Mouse (Mus musculus) inflammation-experienced regulatory T-cells, adult 6 months (primary cell): ENCODE results near the gene Ascc1. TPM values are rescaled to one million over a fixed set of nuclear protein-coding genes. Genes with fewer than 3 reads are reported as not detected.
"Not testable (repeated sequence)": the region's sequence is repeated elsewhere in the genome, so short reads cannot be mapped to it uniquely, and the experiment has no call there.

Source experiments
- ATAC-seq: one replicate; pipeline ENCODE4 v1.8.0; 2017
- polyA plus RNA-seq, 3 experiments: library from polyadenylated mRNA; unstranded; fragments of 100-300 nt; shearing (Covaris generic); gene quantifications; one replicate each; pipeline ENCODE4 v1.2.1; 2017

The Ascc1 gene
- polyA plus RNA-seq, 3 experiments from 2014 or later: 33.7 to 57.6 (median 44.3) TPM

DNA sequence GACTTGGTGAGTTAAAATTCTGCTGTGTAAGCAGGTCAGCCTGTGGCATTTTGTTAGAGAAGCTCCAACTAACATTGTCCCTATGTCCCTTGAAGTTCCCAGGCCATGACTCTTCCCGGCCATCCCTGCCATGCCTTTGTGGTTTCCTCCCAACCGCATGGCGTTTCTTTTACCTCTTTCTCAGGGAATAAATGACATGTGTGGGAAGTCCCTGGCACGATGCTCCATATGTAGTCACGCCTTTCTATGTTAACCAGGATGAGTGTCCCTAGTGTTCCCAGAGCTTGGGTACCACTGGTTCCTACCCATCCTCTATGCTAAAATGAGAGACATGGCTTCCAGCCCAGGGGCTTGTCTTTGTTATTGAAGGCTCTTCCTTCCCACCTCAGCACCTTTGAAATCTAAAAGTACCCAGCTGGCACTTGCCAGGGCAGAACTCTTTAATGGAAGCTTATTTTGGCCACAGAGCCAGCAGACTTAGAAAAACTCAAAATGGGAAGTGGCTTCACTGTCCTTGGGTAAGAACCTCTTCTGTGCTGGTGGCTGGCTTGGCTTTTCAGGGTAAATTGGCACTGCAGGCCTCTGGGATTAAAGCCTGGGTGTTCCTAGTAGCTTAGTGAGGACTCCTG lies 24.8 kb upstream of the Ascc1 start:
- ATAC-seq: no peak

DNA sequence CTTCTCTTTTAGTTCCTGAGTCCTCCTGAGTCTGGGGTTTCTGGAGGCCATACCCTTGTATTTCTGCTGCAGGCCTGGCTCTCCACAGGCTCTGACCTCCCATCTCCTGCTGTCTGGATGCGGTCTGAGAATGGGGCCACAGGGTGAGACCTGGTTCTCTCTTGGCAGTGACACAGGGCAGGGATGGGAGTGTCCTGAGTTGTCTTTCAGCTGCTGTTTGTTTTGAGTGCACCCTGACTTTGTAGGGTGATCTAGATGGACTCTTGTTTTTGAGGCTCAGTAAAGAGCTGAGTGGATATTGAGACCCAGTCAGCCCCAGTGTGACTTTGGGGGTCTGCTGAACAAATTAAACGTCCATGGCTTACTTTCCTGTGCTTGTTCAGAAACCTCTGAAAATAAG lies 24.2 kb upstream of the Ascc1 start:
- no peak for ATAC-seq

GRCm38 (mm10) chr10:59978873-59979743 lies 23.5 kb upstream of the Ascc1 start:
- no peak for ATAC-seq

DNA sequence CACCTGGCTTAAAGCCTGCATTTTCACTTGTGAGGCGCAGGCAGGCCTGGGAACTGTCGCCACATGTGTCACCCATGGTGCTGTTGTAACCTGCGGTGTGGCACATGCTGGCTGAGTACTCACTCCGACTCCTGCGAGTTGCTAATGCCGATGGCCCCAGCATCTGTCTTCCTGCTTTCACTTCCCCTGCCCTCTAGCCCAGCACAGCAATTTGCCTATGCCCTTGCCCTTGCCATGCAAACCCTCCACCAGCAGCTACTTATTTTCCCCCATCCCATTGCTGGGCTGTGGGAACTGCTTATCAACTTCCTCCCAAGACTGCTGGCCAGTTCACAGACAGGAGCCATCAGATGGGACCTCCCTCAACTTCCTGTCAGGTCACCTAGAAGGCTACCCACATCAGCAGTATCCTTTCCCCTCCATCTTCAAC lies 21.8 kb upstream of the Ascc1 start:
- ATAC-seq: peak; percentile 74

GRCm38 (mm10) chr10:59981336-59981735 lies 21.3 kb upstream of the Ascc1 start:
- no peak for ATAC-seq

- no peak for ATAC-seq
These were observed 20.8 kb upstream of the Ascc1 start for GRCm38 (mm10) chr10:59981792-59982191.

DNA sequence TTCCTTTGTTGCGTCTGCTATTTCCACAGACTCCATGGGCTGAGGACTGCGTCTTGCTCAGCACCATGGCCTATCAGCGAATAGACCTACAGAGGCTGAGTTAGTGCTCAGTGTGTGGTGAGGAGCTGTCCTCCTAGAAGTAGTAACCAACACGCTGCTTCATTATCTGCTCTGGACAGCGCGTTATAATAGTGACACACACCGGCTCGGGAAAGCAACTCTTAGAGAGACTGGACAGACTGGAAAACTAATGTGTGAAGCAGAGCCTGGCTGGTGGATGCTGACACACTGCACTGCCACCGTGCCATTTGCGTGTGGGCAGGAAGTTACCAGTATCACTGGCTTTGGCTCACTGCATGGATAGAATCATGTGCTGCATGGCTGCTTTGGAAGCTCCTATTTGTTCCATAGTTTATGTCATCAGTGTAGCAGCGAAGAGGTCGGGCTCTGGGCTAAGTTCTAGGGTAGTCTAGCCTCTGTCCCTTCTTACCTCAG lies 20.2 kb upstream of the Ascc1 start:
- ATAC-seq: no peak

DNA sequence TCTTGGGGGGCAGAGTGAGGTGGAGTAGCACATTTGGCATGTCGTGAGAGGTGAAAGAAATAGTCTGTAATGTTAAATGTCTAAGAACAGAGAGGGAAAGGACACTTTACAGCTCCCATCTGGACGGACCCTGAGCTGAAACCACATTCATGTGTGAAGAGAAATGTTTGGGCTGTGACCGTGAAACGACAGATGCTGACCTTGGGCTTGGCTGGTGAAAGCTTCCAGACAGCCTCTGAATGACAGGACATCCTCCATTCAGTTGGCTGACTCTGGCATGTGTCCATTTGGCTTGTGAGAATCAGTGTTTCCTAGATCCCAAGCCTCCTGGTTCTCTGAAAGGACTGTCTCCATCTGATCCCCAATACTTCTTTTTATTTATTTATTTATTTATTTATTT lies 14.6 kb upstream of the Ascc1 start:
- ATAC-seq: no peak

DNA sequence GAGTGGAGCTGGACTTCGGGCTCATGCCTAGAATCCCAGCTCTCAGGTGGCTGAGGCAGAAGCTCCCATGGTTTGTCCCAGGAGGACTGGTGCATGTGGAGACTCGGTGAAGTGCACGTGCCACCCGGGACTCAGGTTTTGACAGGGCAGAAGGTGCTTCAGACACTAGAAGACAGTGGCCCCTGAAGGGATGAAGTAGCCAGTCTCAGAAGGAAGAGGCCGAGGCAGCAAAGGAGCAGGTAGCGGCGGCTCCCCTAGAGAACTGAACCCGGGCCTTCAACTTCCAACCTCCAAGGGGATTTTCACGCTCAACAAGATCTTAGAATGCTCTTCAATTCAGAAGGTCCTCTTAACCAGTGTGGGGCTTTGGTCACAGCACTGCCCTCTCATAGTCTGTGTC lies 12.2 kb upstream of the Ascc1 start:
- no peak for ATAC-seq

GRCm38 (mm10) chr10:59991262-59991880 lies 11.2 kb upstream of the Ascc1 start:
- no peak for ATAC-seq

DNA sequence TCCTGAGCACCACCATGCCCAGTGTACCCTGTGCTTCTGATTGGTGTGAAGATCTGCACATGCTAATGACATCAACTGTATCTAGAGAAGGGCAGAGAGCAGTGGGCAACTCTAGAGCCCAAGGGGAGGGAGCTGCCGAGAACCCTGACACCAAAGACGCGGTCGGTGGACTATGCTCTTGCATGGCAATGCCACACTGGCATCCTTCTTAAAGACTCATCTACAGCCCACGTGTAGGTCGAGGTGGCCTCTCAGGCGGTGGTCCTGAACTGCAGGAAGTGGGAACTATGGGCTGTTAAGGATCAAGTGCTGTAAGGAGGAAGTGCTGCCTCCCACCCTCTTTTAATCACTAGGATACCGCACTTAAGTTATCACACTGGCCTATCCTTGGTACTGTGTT lies 10.6 kb upstream of the Ascc1 start:
- no peak for ATAC-seq

DNA sequence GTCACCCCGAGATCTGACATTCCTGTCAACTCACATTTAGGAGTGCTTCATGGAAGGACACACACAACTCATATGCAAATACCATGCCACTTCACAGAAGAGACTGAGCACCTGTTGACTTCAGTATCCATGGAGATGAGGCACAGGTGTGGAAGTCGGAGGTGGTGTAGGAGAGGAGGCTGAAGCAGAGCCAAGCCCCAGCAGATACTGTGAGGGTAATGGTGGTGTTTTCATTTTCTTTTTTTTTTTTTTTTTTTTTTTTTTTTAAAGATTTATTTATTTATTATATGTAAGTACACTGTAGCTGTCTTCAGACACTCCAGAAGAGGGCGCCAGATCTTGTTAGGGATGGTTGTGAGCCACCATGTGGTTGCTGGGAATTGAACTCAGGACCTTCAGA lies 8.8 kb upstream of the Ascc1 start:
- not testable (repeated sequence) for ATAC-seq

- no peak for ATAC-seq
These were observed 6.7 kb upstream of the Ascc1 start for GRCm38 (mm10) chr10:59995889-59996288.

GRCm38 (mm10) chr10:59997591-59997990 lies 5.0 kb upstream of the Ascc1 start:
- ATAC-seq: no peak

- ATAC-seq: no peak
These were observed 3.5 kb upstream of the Ascc1 start for GRCm38 (mm10) chr10:59999057-59999456.

DNA sequence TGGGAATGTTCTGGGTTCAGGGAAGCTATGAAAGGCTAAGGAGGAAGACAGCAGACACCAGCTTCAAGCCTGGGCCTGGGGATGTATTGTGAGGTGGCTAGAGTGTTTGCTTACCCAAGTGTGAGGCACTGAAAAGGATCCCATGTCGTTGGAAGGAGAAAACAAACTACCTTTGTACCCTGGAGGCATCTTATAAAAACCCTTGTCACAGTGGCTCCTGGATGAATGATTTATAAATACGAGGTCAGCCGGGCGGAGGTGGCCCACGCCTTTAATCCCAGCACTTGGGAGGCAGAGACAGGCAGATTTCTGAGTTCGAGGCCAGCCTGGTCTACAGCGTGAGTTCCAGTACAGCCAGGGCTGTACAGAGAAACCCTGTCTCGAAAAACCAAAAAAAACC lies 942 bp upstream of the Ascc1 start:
- not testable (repeated sequence) for ATAC-seq

DNA sequence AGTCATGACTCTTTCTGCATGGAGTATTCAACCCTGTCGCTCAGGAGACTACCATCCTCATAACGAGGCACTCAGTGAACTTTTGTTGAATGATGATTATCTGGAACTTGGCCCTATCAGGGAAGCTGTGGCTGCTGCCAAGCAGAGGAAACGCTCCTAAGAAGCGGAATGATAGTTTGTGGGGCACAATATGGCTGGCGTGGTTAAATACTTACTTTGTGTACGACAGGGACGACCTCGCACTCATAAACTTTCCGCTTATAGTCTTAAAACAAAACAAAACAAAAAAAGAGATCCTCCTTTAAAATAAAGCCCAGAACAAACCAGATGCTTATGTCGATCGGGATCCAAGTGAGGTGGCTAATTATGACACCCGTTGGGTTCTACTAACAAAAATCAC lies 402 bp upstream of the Ascc1 start:
- peak; percentile 12 for ATAC-seq

GRCm38 (mm10) chr10:60003213-60003752 lies 678 bp downstream of the Ascc1 start:
- ATAC-seq: no peak

- no peak for ATAC-seq
These were observed 1.2 kb downstream of the Ascc1 start for GRCm38 (mm10) chr10:60003847-60004246.

DNA sequence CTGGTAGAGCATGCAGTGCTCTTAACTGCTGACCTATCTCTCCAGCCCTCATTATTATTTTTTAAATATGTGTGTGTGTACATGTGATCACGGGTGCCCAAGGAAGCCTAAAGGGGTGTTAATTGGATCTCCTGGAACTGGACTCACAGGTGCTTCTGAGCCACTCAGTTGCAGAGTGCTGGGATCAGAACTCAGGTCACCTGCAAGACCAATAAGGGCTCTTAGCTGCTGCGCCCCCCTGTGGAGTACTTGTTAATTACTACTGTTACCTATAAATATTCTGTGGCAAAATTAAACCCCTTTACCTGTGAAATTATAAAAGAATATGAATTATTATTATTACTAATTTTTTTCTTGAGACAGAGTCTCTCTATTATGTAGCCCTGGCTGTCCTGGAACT lies 2.7 kb downstream of the Ascc1 start:
- ATAC-seq: no peak

DNA sequence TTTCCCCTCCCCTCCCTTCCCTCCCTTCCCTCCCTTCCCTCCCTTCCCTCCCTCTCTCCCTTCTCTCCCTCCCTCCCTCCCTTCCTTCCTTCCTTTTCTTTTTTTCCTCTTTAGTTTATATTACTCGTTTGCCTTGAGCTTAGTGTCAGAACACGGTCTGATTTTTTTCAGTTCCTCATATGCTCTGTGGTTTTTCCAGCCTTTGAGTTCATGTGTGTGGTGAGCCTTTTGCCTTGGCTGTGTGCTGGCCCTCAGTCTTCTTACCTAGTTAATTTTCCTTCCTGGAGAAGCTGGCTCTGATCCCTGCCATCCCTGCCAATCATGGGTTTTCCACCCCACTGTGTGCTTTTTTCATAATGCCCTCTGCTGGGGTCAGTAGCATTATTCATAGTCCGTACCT lies 6.5 kb downstream of the Ascc1 start:
- ATAC-seq: no peak

GRCm38 (mm10) chr10:60016223-60016622 lies 13.6 kb downstream of the Ascc1 start:
- no peak for ATAC-seq

- ATAC-seq: no peak
These were observed 16.7 kb downstream of the Ascc1 start for GRCm38 (mm10) chr10:60019299-60019698.
